Mouse (Mus musculus) small intestine, adult 2 months (tissue): ENCODE results near the gene Sik3.

ENCODE experiments used
- CTCF ChIP-seq: fragments of 200-500 bp; IDR thresholded peaks from 2 replicates; pipeline ENCODE4 v1.5.1; 2012; ENCODE audit warnings: low read depth, mild to moderate bottlenecking, control low read depth, inconsistent platforms, low read length, moderate library complexity, mixed read lengths; ENCODE audit not compliant: insufficient replicate concordance, insufficient read length; ENCODE audit errors: extremely low read depth
- POLR2A ChIP-seq: fragments of 200-500 bp; IDR thresholded peaks from 2 replicates; pipeline ENCODE4 v1.6.1; 2012; ENCODE audit warnings: low read depth, mild to moderate bottlenecking, control low read depth, inconsistent platforms, low read length, moderate library complexity

GRCm38 (mm10) chr9:46229573-46230449 is 217.2 kb downstream of the Sik3 start:
- TF ChIP-seq CTCF (peak; percentile 69), POLR2A (no peak; the same call in 1 of the 2 replicates)
